Mouse (Mus musculus) Patski (cell line): ENCODE data around the gene Pip5k1b. TPM values are rescaled to one million over a fixed set of nuclear protein-coding genes. Genes with fewer than 3 reads are reported as not detected.

Experiments
- ATAC-seq: fragments of 100-300 bp; one replicate; pipeline ENCODE4 v1.8.0; 2021
- CTCF ChIA-PET: fragments of 350-600 bp; sonication (Branson Sonifier 250); formaldehyde crosslinking; loops from one replicate; lab custom pipeline; 2022; ENCODE audit warnings: inconsistent platforms; lab: Charles Lee
- POLR2A ChIA-PET: fragments of 350-600 bp; sonication (Branson Sonifier 250); formaldehyde crosslinking; loops from one replicate; lab custom pipeline; 2022; ENCODE audit warnings: antibody characterized with exemption, inconsistent platforms; lab: Charles Lee
- DNase-seq: peaks from one replicate; pipeline ENCODE4 v3.0.0-alpha.2; 2011; ENCODE audit warnings: low read depth, low spot score
- H3K27me3 ChIP-seq: fragments of 371-371 bp; one replicate; pipeline ENCODE4 v1.5.1; 2021
- CTCF ChIP-seq: fragments of 100-300 bp; IDR thresholded peaks from one replicate; pipeline ENCODE4 v1.5.1; 2021
- in situ Hi-C: fragments of 300-500 bp; cut with MboI; formaldehyde crosslinking; loops from 3 replicates; pipeline ENCODE4 v1.11.1; 2018; ENCODE audit warnings: low pct_unique_long_range_greater_than_20kb, mixed read lengths
- polyA plus RNA-seq: library from polyadenylated mRNA; unstranded; gene quantifications from one replicate; pipeline ENCODE4 v1.2.3, GENCODE M21; 2021

Gene Pip5k1b
- polyA plus RNA-seq, 1 experiment from 2014 or later: 5.6 TPM

DNA sequence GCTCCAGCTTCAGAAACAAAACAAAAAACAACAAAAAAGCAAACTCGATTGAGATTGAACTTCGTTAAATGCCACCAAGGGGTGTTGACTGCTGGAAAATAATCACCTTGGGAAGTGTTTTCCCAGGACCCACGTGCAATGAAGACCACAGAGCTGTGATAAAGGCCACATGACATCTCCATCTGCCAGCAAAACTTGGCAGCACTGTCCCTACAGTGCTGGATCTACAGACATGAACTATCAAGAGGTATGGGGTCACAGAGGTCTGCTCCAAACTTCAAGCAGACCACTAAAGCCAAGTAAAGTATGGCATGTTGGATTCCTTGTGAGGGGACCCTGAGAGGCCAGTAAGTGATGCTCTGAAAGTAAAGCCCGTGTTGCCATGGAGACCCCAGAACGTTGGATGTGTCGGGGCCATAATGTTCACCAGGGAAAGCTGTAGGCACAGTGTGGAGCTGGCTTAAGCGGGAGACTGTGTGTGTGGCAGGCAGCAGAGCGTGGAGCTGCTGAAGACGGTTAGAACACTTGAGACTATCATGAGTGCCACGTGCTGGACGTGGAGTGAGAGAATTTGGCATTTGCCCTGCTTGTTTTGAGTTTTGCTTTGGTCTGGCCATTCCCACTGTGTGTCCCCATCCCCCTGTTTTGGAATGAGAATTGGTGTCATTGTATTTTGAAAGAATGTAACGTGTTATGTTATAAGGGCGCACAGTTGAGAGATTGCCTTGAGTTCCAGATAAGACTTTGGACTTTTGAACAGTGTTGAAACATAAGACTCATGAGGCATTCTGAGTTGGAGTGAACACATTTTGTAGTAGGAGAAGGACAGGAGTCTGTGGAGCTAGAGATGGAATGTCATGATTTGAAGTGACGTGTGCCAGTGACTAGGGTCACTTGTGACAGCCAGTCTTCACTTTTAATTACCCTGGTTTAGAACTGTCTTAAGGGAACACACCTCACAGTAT is 12.0 kb downstream of the Pip5k1b start:
- CTCF ChIA-PET: no interaction called here
- H3K27me3 ChIP-seq: peaks cover 19% of the 10 kb centered on the region
- DNase-seq: no peak
- no peak for ATAC-seq
- no peak for TF ChIP-seq CTCF
- in situ Hi-C loops: no loop called here
- POLR2A ChIA-PET: no interaction called here

DNA sequence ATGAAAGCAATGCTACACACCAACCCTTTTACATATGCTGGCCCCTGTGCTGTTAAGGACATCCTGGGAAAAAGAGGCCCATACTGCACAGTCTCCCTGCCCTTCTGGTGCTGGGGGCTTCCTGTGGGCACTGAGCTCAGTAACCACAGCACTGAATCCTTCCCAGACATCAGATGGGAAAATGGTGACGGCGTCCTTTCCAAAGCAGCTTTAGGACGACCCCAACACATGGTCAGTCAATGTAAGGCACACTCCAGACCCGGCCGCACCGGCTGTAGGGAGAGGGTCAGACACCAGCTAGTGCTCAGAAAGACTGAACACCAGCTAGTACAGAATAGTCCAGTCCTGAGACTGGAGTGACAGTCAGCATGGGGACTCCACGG is 13.4 kb downstream of the Pip5k1b start:
- TF ChIP-seq CTCF: no peak
- peaks cover 21% of the 10 kb centered on the region for H3K27me3 ChIP-seq
- ATAC-seq (no peak), DNase-seq (no peak)
- in situ Hi-C loops: no loop called here
- ChIA-PET CTCF (interaction anchor here (1.1 kb wide), 1 partner anchor 11 kb away, joined by 6 read pairs; no protein-coding TSS in a partner anchor), POLR2A (interaction anchor here (0.6 kb wide), 1 partner anchor 34 kb away, joined by 3 read pairs; no protein-coding TSS in a partner anchor)

DNA sequence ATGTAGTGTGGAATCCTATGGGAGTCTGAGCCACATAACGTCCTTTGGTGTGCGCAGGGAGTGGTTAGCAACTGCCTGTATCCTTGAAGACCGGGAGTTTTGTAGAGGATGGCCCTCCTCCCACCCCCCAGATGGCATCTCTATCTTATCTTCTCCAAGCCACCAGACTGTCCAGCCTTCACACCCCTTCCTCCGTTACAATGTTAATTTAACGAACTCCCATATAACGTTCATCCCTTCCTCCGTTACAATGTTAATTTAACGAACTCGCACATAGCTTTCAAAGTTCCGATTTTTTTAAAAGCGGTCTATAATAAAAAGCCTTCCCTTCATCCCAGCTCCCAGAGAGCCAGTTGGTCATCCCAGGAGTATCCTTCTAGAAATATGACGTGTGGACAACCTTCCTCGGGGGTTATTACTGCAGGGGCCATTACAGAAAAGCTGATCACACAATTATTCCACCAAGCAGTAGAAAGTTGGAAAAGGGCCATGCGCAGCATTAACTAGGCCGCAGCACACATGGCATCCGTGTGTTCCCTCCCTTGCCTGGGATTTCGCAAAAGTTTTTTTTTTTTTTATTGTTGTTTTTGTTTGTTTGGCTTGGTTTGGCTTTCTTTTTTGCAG is 13.9 kb downstream of the Pip5k1b start:
- DNase-seq (no peak), ATAC-seq (no peak)
- in situ Hi-C loops: no loop called here
- CTCF ChIA-PET: interaction anchor here (1.1 kb wide), 1 partner anchor 12 kb away, joined by 6 read pairs; no protein-coding TSS in a partner anchor
- no peak for TF ChIP-seq CTCF
- peaks cover 24% of the 10 kb centered on the region for H3K27me3 ChIP-seq
- POLR2A ChIA-PET: no interaction called here

DNA sequence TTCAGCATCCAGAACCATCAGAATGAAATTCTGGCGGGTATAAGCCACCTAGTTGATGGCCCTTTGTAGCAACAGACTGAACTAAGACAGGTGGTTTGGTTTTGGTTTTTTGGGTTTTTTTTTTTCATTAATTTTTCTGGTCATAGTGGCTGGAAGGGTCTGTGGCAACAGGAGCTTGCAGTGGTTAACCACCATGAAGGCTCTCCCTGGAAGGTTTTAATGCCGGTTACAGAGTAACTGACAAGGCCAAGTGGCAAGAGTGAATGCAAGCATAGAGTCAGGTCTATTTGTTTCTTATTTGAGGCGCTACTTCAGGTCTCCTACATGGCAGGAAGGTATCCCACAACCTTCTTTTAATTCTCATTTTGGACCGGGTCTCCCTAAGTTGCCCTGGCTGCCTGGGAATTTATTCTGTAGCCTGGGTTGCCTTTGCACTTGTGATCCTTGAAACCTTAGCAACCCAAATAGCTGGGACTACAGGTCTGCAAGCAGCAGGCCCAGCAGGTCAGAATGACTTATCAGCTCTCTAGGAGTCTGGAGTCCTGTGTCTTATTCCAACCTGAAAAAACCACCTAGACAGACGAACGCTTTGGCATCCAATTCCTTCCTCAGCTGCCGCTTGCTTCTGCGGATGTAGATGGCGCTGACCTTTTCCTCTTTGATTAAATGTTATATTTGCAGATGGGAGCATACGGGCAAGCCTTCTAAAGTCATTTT is 14.6 kb downstream of the Pip5k1b start:
- DNase-seq (no peak), ATAC-seq (no peak)
- POLR2A ChIA-PET: no interaction called here
- no peak for TF ChIP-seq CTCF
- H3K27me3 ChIP-seq: peaks cover 22% of the 10 kb centered on the region
- CTCF ChIA-PET: interaction anchor here (0.9 to 1.2 kb wide), 2 partner anchors 12 to 36 kb away, joined by 3 read pairs; no protein-coding TSS in a partner anchor
- in situ Hi-C loops: no loop called here

DNA sequence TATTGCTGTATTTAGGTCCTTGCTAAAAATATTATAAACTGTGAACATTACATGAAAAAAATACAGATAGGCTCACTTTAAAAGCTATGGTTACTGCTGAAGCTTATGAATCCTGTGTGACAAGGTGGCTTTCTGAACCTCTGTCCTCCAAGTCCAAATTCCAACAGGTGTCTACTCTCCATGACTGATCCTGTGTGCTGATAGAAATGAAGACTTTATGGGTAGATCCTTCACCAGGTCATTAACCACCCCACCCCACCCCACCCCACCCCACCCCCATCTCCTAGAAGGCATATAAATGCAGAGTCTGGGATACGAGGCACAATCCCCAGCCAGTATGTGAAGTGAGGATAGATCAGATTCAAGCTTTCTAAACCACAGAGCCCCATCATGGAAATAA is 16.6 kb downstream of the Pip5k1b start:
- peaks cover 12% of the 10 kb centered on the region for H3K27me3 ChIP-seq
- no peak for DNase-seq
- in situ Hi-C loops: no loop called here
- ATAC-seq: no peak
- TF ChIP-seq CTCF: no peak
- ChIA-PET POLR2A (interaction anchor here (0.6 kb wide), 1 partner anchor 877 kb away, joined by 4 read pairs; no protein-coding TSS in a partner anchor), CTCF (no interaction called here)

DNA sequence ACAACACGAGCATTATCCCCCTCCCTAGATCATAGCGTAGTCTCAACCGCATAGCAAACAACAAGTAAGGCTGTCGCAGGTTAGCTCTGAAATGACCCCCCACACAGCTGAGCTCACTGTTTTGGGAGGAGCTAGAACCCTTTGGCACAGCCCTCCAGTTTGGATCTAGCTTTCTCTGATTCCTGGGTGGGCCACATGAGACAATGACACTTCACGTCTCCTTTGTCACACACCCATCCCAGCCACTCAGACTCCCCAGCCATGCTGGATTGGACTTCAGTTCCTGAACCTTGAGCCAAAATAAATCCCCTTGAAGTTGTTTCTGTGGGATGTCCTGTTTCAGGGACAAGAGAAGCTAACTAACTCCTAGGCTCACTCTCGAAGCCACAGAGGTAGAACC is 17.5 kb downstream of the Pip5k1b start:
- H3K27me3 ChIP-seq: peaks cover 12% of the 10 kb centered on the region
- ChIA-PET POLR2A (interaction anchor here (0.5 kb wide), 1 partner anchor 9 kb away, joined by 3 read pairs; no protein-coding TSS in a partner anchor), CTCF (no interaction called here)
- DNase-seq (no peak), ATAC-seq (no peak)
- no peak for TF ChIP-seq CTCF
- in situ Hi-C loops: no loop called here

DNA sequence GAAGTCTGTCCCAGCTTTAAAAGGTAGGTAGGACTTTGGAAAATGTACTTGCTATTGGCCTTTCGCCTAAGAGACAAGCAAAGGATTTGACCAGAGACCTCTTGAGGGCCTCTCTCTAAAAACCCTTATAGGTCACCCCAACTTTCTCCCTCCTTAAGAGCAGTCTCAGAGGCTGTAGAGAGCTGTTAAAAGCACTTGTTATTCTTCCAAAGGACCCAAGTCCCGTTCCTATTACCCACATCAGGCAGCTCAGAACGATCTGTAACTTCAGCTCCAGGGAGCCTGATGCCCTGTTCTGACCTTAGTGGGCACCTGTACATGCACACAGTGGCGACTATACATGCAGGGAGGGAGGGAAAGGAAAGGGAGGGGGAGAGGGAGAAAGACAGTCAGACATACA is 18.0 kb downstream of the Pip5k1b start:
- no peak for TF ChIP-seq CTCF
- peaks cover 12% of the 10 kb centered on the region for H3K27me3 ChIP-seq
- ATAC-seq (no peak), DNase-seq (no peak)
- CTCF ChIA-PET: interaction anchor here (1.1 kb wide), 1 partner anchor 14 kb away, joined by 3 read pairs; no protein-coding TSS in a partner anchor
- POLR2A ChIA-PET: interaction anchor here (0.5 kb wide), 1 partner anchor 9 kb away, joined by 3 read pairs; no protein-coding TSS in a partner anchor
- in situ Hi-C loops: no loop called here

DNA sequence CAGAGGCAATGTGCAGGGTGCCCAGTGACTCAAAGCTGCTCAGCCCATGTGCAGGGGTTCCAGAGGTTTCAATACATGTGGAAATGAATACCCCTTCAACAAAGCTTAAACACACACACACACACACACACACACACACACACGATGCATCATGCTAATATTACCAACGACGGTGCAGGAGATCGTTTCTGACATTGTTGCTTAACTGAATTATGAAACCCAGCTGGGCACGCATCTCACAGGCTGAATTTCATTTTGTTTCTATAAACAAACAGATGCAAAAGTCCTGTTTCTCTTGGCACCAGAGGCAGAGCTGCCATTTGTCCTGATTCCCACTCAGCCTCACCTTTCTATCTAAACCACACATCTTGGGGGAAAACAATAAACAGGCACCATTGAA is 18.8 kb downstream of the Pip5k1b start:
- CTCF ChIA-PET: interaction anchor here (1.1 kb wide), 1 partner anchor 14 kb away, joined by 3 read pairs; no protein-coding TSS in a partner anchor
- in situ Hi-C loops: no loop called here
- ATAC-seq: no peak
- no peak for TF ChIP-seq CTCF
- H3K27me3 ChIP-seq: peaks cover 18% of the 10 kb centered on the region
- DNase-seq: no peak
- POLR2A ChIA-PET: interaction anchor here (0.7 kb wide), 1 partner anchor 13 kb away, joined by 3 read pairs; no protein-coding TSS in a partner anchor

DNA sequence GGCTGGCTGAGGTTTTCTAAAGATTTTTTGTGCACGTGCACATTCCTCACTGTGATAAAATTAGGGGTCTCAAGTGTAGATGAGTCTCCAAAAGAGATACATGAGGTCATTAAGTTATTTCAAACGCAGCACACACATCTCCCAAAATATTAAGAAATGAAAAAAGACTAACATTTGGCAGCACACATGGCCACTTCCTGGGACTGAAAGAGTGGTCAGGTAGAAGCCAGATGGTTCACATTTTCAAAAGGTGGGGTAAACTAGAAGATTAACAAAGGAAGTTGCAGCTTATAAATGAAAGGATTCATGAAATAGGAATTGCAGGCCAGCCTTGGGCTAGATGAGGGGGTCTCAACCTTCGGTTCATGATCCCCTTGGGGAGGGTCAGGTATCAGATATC is 19.4 kb downstream of the Pip5k1b start:
- TF ChIP-seq CTCF: no peak
- H3K27me3 ChIP-seq: peaks cover 24% of the 10 kb centered on the region
- no peak for ATAC-seq
- in situ Hi-C loops: no loop called here
- no peak for DNase-seq
- ChIA-PET CTCF (no interaction called here), POLR2A (no interaction called here)

DNA sequence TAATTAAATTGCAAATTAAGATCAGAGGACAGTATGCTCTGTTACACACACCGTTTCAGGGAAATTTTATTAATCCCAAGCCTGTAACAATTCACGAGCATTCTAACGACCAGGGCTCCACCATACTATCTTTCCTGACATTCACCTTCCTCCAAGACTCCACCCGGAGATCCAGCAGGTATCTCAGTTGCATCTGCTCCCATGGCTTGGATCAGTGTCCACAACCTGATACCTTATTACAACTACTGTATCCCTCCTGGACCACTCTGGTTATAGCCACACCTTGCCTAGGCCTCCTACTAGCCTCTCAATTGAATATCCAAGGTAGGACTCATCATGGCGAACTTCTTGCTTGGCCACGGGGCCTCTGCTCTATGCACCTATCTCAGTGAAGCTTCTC is 20.5 kb downstream of the Pip5k1b start:
- peaks cover 31% of the 10 kb centered on the region for H3K27me3 ChIP-seq
- no peak for DNase-seq
- ATAC-seq: no peak
- CTCF ChIA-PET: no interaction called here
- in situ Hi-C loops: no loop called here
- POLR2A ChIA-PET: no interaction called here
- TF ChIP-seq CTCF: no peak
